In genomic region chr3:40949170-40949902, GRCm38 (mm10) we compare ENCODE assay signal across 8 mouse cellular contexts. TPM values are rescaled to one million over a fixed set of nuclear protein-coding genes. Genes with fewer than 3 reads are reported as not detected.
DNase-seq lines count a peak whose midpoint lies in the region; ATAC-seq lines count a peak whose summit lies in the region.

Gene Larp1b, plus strand, starts transcription at chr3:40949828.

- DNase-seq in adipocyte (ENCODE audit: low spot score) = peak; percentile 94
- peak; percentile 98 for DNase-seq in embryo, embryonic 10 days (ENCODE audit: low spot score)
- peak; percentile 99 for DNase-seq in gastrocnemius, postnatal 10 days
- peak; percentile 99 for DNase-seq in induced T-regulatory cell, adult 2 months (ENCODE audit: low read depth)
- DNase-seq in left cerebral cortex, adult 9 months (ENCODE audit: low spot score in 2 of 2) = peak; percentile 94 to 99
- peak; percentile 98 for DNase-seq in right cerebral cortex, postnatal 14 days
- DNase-seq in urinary bladder, postnatal 36 days (ENCODE audit: low spot score in 2 of 2) = peak; percentile 100

- ATAC-seq in megakaryocyte progenitor cell, adult 5-6 weeks (replicated peaks; ENCODE audit: poor library complexity) = peak; percentile 88

RNA-seq across cellular contexts. Expression of gene Larp1b, which starts in this region (rescaled TPM):
- total RNA-seq in gastrocnemius, postnatal 10 days (2021) = 10 to 100 TPM; 57.5 to 67.2 TPM
- 24.0 and 28.6 TPM in 2 replicates for total RNA-seq in megakaryocyte progenitor cell, adult 5-6 weeks (2015)
- 33.5 and 43.6 TPM in 2 replicates for total RNA-seq in megakaryocyte progenitor cell, adult 5-6 weeks (2017)

Comparison
In these comparisons a context has a peak if more than half of its experiments do, and no peak if none do; other contexts are left out.
1. Peak in every context shown above with its lines: DNase-seq and ATAC-seq.